Mouse (Mus musculus) heart, embryonic 11.5 days (tissue): ENCODE results near the gene Sez6. TPM values are rescaled to one million over a fixed set of nuclear protein-coding genes. Genes with fewer than 3 reads are reported as not detected.

ENCODE experiments used
- ATAC-seq: fragments of 200-750 bp; cut with Nextera tagmentation; replicated peaks from 2 replicates; pipeline ENCODE4 v1.8.0; 2017; ENCODE audit warnings: moderate library complexity; ENCODE audit not compliant: insufficient number of reproducible peaks, low FRiP score, low TSS enrichment
- H3K27ac ChIP-seq: fragments of 300-500 bp; sonication (generic); 2 replicates; pipeline ENCODE4 v1.5.1; 2014; ENCODE audit warnings: mild to moderate bottlenecking, low read depth, low read length
- H3K27me3 ChIP-seq: fragments of 300-500 bp; sonication (generic); 2 replicates; pipeline ENCODE4 v1.6.1; 2014; ENCODE audit warnings: mild to moderate bottlenecking, low read length, mixed read lengths; ENCODE audit not compliant: control insufficient read depth, insufficient read depth
- H3K36me3 ChIP-seq: fragments of 300-500 bp; sonication (generic); 2 replicates; pipeline ENCODE4 v1.6.1; 2014; ENCODE audit warnings: mild to moderate bottlenecking, low read length, moderate library complexity, mixed read lengths; ENCODE audit not compliant: control insufficient read depth, insufficient read depth
- H3K4me1 ChIP-seq: fragments of 300-500 bp; sonication (generic); 2 replicates; pipeline ENCODE4 v1.6.1; 2014; ENCODE audit warnings: low read length; ENCODE audit not compliant: control insufficient read depth, insufficient read depth
- H3K4me2 ChIP-seq: fragments of 300-500 bp; sonication (generic); 2 replicates; pipeline ENCODE4 v1.6.1; 2014; ENCODE audit warnings: mild to moderate bottlenecking, moderate library complexity
- H3K4me3 ChIP-seq: fragments of 300-500 bp; sonication (generic); 2 replicates; pipeline ENCODE4 v1.5.1; 2014; ENCODE audit warnings: low read depth, low read length
- H3K9ac ChIP-seq: fragments of 300-500 bp; sonication (generic); 2 replicates; pipeline ENCODE4 v1.6.1; 2014; ENCODE audit warnings: mild to moderate bottlenecking, low read depth, low read length, moderate library complexity
- H3K9me3 ChIP-seq: fragments of 300-500 bp; sonication (generic); replicated peaks from 2 replicates; pipeline ENCODE4 v1.6.1; 2016; ENCODE audit warnings: low read length; ENCODE audit not compliant: control insufficient read depth
- WGBS: fragments of 180-500 bp; shearing (Covaris S2); extraction: QIAGEN DNeasy Blood & Tissue Kit; methylation state at CpG from one replicate; pipeline ENCODE4 v1.1.7; 2014; ENCODE audit not compliant: insufficient replicate concordance; 5-methylcytosine and 5-hydroxymethylcytosine counted together
- polyA plus RNA-seq: library from polyadenylated mRNA; unstranded; fragments of >200 nt; fragmentation: Nextera tagmentation; extraction: Ambion mirVana; gene quantifications from 2 replicates; pipeline ENCODE4 v1.2.1, GENCODE M21; 2014

Sez6 gene
- polyA plus RNA-seq, 1 experiment from 2014 or later, result 0.09 TPM

DNA sequence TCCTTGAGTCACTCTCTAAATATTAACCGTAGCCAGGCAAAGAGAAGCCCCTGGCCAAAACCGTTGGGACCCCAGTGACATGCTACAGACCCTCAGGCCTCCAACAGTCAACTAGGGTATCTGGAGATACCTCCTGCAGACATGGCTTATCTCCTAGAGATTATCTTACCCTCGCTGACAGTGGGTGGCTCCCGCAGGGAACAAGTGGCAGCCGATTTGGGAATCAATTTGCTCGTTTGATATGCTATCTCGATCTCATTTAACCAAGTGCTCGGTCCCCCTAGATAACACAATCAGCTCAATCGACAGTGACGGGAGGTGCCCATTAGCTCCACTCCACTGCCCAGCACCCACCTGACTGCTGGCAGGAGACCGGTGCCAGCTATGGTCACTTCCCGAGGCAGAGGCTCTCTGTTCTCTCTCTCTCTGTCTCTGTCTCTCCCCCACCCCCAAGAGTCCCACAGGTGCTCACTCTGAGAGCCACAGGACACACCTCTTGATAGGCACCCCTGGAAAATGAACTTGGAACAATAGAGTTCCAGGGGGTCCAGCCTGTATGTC is 19.6 kb downstream of the Sez6 start:
- ATAC-seq, result no peak
- peaks cover 55% of the 10 kb centered on the region for H3K27me3 ChIP-seq
- 7% methylated on average over 12 of the region's 12 CpGs for WGBS

DNA sequence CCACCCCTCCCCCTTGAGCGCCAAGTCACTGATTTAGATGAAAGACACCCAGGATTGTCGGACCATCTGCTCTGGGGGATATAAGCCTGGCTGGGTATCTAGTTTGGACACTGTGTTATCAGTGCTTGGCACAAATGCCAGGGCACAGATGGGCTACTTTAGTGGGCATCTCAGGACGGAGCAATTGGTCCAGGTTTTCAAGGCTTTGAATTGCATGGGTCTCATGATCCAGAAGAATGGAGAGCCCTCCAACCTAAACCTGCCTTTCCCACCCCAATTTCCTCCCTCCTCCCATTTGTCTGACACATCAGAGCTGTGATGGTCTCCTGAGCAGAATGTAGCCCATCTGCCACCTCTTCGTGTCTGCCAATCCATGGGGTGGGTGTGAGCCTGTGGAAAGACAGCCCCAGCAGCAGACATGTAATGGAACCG is 20.2 kb downstream of the Sez6 start:
- no peak for ATAC-seq
- Histone ChIP-seq H3K4me2 (no peak overlapping the region), H3K36me3 (no peaks in the 10 kb centered on the region), H3K27me3 (peaks cover 51% of the 10 kb centered on the region), H3K9ac (no peak overlapping the region), H3K27ac (no peak overlapping the region), H3K9me3 (no peaks in the 10 kb centered on the region), H3K4me1 (no peaks in the 10 kb centered on the region), H3K4me3 (no peak overlapping the region)
- 45% methylated on average over 5 of the region's 5 CpGs for WGBS

More for the DNA sequence above, 19.6 kb downstream of the Sez6 start:
- H3K9ac ChIP-seq, result no peak overlapping the region
- no peak overlapping the region for H3K4me3 ChIP-seq
- H3K4me2 ChIP-seq, result no peak overlapping the region
- H3K9me3 ChIP-seq, result no peaks in the 10 kb centered on the region
- no peak overlapping the region for H3K27ac ChIP-seq
- no peaks in the 10 kb centered on the region for H3K4me1 ChIP-seq
- no peaks in the 10 kb centered on the region for H3K36me3 ChIP-seq

DNA sequence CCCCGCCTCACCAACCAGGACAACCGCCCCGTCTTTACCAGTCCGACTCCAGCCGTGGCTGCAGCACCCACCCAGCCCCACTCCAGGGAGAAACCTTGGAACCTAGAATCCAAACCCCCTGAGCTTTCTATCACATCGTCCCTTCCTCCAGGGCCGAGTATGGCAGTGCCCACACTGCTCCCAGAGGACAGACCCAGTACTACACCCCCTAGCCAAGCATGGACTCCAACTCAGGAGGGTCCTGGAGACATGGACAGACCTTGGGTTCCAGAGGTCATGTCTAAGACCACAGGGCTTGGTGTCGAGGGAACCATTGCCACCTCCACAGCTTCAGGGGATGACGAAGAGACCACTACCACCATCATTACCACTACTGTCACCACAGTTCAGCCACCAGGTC is 23.1 kb downstream of the Sez6 start:
- Histone ChIP-seq H3K36me3 (no peaks in the 10 kb centered on the region), H3K9ac (no peak overlapping the region), H3K27ac (no peak overlapping the region), H3K27me3 (peaks cover 35% of the 10 kb centered on the region), H3K4me2 (no peak overlapping the region), H3K9me3 (no peaks in the 10 kb centered on the region), H3K4me3 (no peak overlapping the region), H3K4me1 (no peaks in the 10 kb centered on the region)
- 26% methylated on average over 9 of the region's 9 CpGs for WGBS
- no peak for ATAC-seq

- 59% methylated on average over 3 of the region's 3 CpGs for WGBS
- Histone ChIP-seq H3K9ac (no peak overlapping the region), H3K27me3 (peaks cover 24% of the 10 kb centered on the region)
Measured at GRCm38 (mm10) chr11:77956428-77956827, 25.8 kb downstream of the Sez6 start.

GRCm38 (mm10) chr11:77958268-77958667 is 27.7 kb downstream of the Sez6 start:
- ATAC-seq, result no peak
- Histone ChIP-seq H3K9me3 (no peaks in the 10 kb centered on the region), H3K27me3 (peaks cover 18% of the 10 kb centered on the region), H3K27ac (no peak overlapping the region), H3K36me3 (no peaks in the 10 kb centered on the region), H3K4me1 (peaks cover 15% of the 10 kb centered on the region; the same call in 1 of the 2 replicates), H3K9ac (no peak overlapping the region), H3K4me3 (no peak overlapping the region), H3K4me2 (no peak overlapping the region)
- WGBS, result 79% methylated on average over 2 of the region's 2 CpGs

More at GRCm38 (mm10) chr11:77956428-77956827, 25.8 kb downstream of the Sez6 start:
- Histone ChIP-seq H3K9me3 (no peaks in the 10 kb centered on the region), H3K36me3 (no peaks in the 10 kb centered on the region), H3K4me1 (peaks cover 15% of the 10 kb centered on the region; the same call in 1 of the 2 replicates), H3K4me2 (no peak overlapping the region), H3K27ac (no peak overlapping the region), H3K4me3 (no peak overlapping the region)
- no peak for ATAC-seq

DNA sequence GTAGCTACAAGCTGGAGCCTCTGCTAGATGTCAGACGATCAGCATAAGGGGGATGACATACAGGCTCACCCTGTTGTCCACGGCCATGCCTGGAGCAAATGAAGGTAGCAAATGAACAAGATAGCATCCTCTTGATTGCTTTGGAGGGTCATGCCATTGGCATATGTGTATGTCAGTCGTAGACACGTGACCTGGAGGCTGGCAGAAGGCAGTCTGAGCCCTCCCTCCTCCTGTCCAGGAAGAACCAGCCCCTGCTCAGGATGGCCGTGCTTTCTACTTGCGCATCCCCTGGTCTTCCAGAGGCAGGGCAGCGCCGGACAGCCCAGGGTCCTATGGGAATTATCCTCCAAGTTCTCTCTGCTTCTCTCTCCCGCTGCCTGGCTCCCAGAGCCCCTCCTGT is 28.3 kb downstream of the Sez6 start:
- H3K4me3 ChIP-seq, result no peak overlapping the region
- no peak for ATAC-seq
- peaks cover 15% of the 10 kb centered on the region; the same call in 1 of the 2 replicates for H3K4me1 ChIP-seq
- WGBS, result 48% methylated on average over 9 of the region's 9 CpGs
- no peak overlapping the region for H3K27ac ChIP-seq
- H3K9me3 ChIP-seq, result no peaks in the 10 kb centered on the region
- H3K9ac ChIP-seq, result no peak overlapping the region
- H3K27me3 ChIP-seq, result peaks cover 13% of the 10 kb centered on the region
- H3K36me3 ChIP-seq, result no peaks in the 10 kb centered on the region
- H3K4me2 ChIP-seq, result no peak overlapping the region

- no peak overlapping the region for H3K9ac ChIP-seq
- no peak for ATAC-seq
- H3K4me3 ChIP-seq, result no peak overlapping the region
- peaks cover 15% of the 10 kb centered on the region for H3K27me3 ChIP-seq
- no peak overlapping the region for H3K4me2 ChIP-seq
- H3K36me3 ChIP-seq, result no peaks in the 10 kb centered on the region
- H3K27ac ChIP-seq, result no peak overlapping the region
- 50% methylated on average over 9 of the region's 9 CpGs for WGBS
- no peaks in the 10 kb centered on the region for H3K9me3 ChIP-seq
- peaks cover 19% of the 10 kb centered on the region for H3K4me1 ChIP-seq
Measured at GRCm38 (mm10) chr11:77960199-77960598, 29.6 kb downstream of the Sez6 start.

DNA sequence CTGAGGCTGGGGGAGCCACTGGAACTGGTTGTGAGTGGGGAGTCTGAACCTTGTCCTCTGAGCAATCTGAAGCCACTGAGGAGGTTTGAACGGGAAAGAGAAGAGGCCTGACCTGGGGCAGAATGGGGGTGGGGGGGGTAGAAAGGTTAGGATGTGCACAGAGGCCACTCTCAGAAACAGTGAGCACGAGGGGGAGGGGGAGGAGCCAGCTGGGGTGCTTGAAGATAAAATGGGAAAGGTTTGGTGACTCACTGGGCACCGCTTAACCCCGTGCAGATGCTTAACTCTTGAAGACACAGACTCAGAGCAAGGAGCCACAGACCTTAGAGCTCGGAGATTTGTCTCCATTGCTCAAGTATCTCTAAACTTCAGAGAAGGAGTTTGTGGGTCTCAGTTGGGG is 30.3 kb downstream of the Sez6 start:
- H3K27me3 ChIP-seq, result peaks cover 22% of the 10 kb centered on the region
- peaks cover 19% of the 10 kb centered on the region for H3K4me1 ChIP-seq
- H3K9ac ChIP-seq, result no peak overlapping the region
- no peaks in the 10 kb centered on the region for H3K36me3 ChIP-seq
- no peak overlapping the region for H3K27ac ChIP-seq
- no peak overlapping the region for H3K4me2 ChIP-seq
- H3K9me3 ChIP-seq, result no peaks in the 10 kb centered on the region
- 31% methylated on average over 5 of the region's 5 CpGs for whole genome bisulfite sequencing
- H3K4me3 ChIP-seq, result no peak overlapping the region
- no peak for ATAC-seq

DNA sequence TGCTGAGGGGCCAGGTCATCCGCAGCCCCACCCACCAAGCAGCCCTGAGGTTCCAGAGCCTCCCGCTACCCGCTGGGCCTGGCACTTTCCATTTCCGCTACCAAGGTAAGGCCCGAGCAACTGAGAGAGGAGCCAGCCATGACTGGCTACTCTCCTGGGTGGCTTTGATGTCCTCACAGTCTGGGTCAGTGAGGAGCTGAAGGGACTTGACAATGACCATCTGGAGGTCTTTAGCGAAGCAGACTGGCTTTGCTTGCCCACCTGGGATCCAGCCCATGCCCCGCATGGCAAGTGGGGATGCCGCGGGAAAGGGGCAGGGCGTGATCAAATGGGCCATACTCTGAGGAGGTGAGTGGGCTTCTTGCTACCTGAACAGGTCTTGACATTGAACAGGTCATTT is 32.3 kb downstream of the Sez6 start:
- H3K4me3 ChIP-seq, result no peak overlapping the region
- H3K36me3 ChIP-seq, result no peaks in the 10 kb centered on the region
- H3K9me3 ChIP-seq, result no peaks in the 10 kb centered on the region
- H3K4me2 ChIP-seq, result no peak overlapping the region
- no peak overlapping the region for H3K27ac ChIP-seq
- 84% methylated on average over 10 of the region's 10 CpGs for WGBS
- H3K27me3 ChIP-seq, result peaks cover 21% of the 10 kb centered on the region
- H3K9ac ChIP-seq, result no peak overlapping the region
- H3K4me1 ChIP-seq, result peaks cover 19% of the 10 kb centered on the region
- ATAC-seq, result no peak
